Mouse (Mus musculus) liver, embryonic 15.5 days (tissue): Measurements from ENCODE around the gene Nptn. TPM values are rescaled to one million over a fixed set of nuclear protein-coding genes. Genes with fewer than 3 reads are reported as not detected.

Experiments used
- ATAC-seq: fragments of 200-750 bp; cut with Nextera tagmentation; 2 replicates; pipeline ENCODE4 v1.8.0; 2017; ENCODE audit warnings: moderate number of reproducible peaks, mild to moderate bottlenecking, moderate library complexity; ENCODE audit not compliant: insufficient read depth
- H3K27ac ChIP-seq: fragments of 300-500 bp; sonication (generic); replicated peaks from 2 replicates; pipeline ENCODE4 v1.5.1; 2015; ENCODE audit warnings: mild to moderate bottlenecking, inconsistent platforms
- H3K27me3 ChIP-seq: fragments of 300-500 bp; sonication (generic); 2 replicates; pipeline ENCODE4 v1.6.1; 2015; ENCODE audit warnings: mild to moderate bottlenecking, inconsistent platforms
- H3K36me3 ChIP-seq: fragments of 300-500 bp; sonication (generic); replicated peaks from 2 replicates; pipeline ENCODE4 v1.6.1; 2015; ENCODE audit warnings: moderate library complexity, mild to moderate bottlenecking, inconsistent platforms
- H3K4me1 ChIP-seq: fragments of 300-500 bp; sonication (generic); replicated peaks from 2 replicates; pipeline ENCODE4 v1.6.1; 2015; ENCODE audit warnings: inconsistent platforms
- H3K4me2 ChIP-seq: fragments of 300-500 bp; sonication (generic); 2 replicates; pipeline ENCODE4 v1.6.1; 2015; ENCODE audit warnings: moderate library complexity, mild to moderate bottlenecking, inconsistent platforms
- H3K4me3 ChIP-seq: fragments of 300-500 bp; sonication (generic); replicated peaks from 2 replicates; pipeline ENCODE4 v1.5.1; 2015; ENCODE audit warnings: mild to moderate bottlenecking, inconsistent platforms
- H3K9ac ChIP-seq: fragments of 300-500 bp; sonication (generic); 2 replicates; pipeline ENCODE4 v1.6.1; 2015; ENCODE audit warnings: moderate library complexity, mild to moderate bottlenecking, inconsistent platforms
- H3K9me3 ChIP-seq: fragments of 300-500 bp; sonication (generic); replicated peaks from 2 replicates; pipeline ENCODE4 v1.6.1; 2016; ENCODE audit warnings: inconsistent platforms
- WGBS: fragments of 180-500 bp; shearing (Covaris S2); methylation state at CpG from one replicate; pipeline ENCODE4 v1.1.7; 2015; ENCODE audit warnings: mixed read lengths; ENCODE audit not compliant: insufficient replicate concordance; 5-methylcytosine and 5-hydroxymethylcytosine counted together
- polyA plus RNA-seq: library from polyadenylated mRNA; unstranded; fragments of >200 nt; fragmentation: Nextera tagmentation; extraction: Ambion mirVana; gene quantifications from 2 replicates; pipeline ENCODE4 v1.2.1, GENCODE M21; 2015

Gene Nptn
- polyA plus RNA-seq, 1 experiment from 2014 or later = 87.9 TPM

GRCm38 (mm10) chr9:58669071-58669470 is 87.0 kb downstream of the Nptn start:
- H3K36me3 ChIP-seq = peaks cover 45% of the 10 kb centered on the region
- H3K27ac ChIP-seq = no peak overlapping the region
- no peak overlapping the region for H3K4me3 ChIP-seq
- H3K4me2 ChIP-seq = no peak overlapping the region
- H3K27me3 ChIP-seq = no peaks in the 10 kb centered on the region
- H3K9me3 ChIP-seq = no peaks in the 10 kb centered on the region
- H3K4me1 ChIP-seq = peaks cover 16% of the 10 kb centered on the region; the same call in 1 of the 2 replicates
- ATAC-seq = no peak
- no peak overlapping the region for H3K9ac ChIP-seq
- 66% methylated on average over 3 of the region's 3 CpGs for WGBS

- Histone ChIP-seq H3K4me2 (no peak overlapping the region), H3K9ac (no peak overlapping the region), H3K9me3 (no peaks in the 10 kb centered on the region), H3K4me1 (peaks cover 12% of the 10 kb centered on the region; the same call in 1 of the 2 replicates), H3K27me3 (no peaks in the 10 kb centered on the region), H3K4me3 (no peak overlapping the region), H3K27ac (no peak overlapping the region), H3K36me3 (peaks cover 38% of the 10 kb centered on the region)
- ATAC-seq = no peak
- 74% methylated on average over 6 of the region's 6 CpGs for WGBS
Measured at GRCm38 (mm10) chr9:58669819-58670218, 87.8 kb downstream of the Nptn start.

- ATAC-seq = no peak
- H3K4me1 ChIP-seq = peaks cover 8% of the 10 kb centered on the region; the same call in 1 of the 2 replicates
- H3K4me3 ChIP-seq = no peak overlapping the region
- H3K9me3 ChIP-seq = no peaks in the 10 kb centered on the region
- no peak overlapping the region for H3K9ac ChIP-seq
- no peak overlapping the region for H3K4me2 ChIP-seq
- no peak overlapping the region for H3K27ac ChIP-seq
- H3K36me3 ChIP-seq = peaks cover 15% of the 10 kb centered on the region; the same call in 1 of the 2 replicates
- H3K27me3 ChIP-seq = 0 out of 2 replicates have a peak, but pooled peaks cover 4% of the 10 kb centered on the region
- 70% methylated on average over 4 of the region's 4 CpGs for WGBS
Measured at GRCm38 (mm10) chr9:58672474-58672873, 90.4 kb downstream of the Nptn start.

- no peak for ATAC-seq
- Histone ChIP-seq H3K9ac (no peak overlapping the region), H3K4me2 (no peak overlapping the region), H3K36me3 (no peaks in the 10 kb centered on the region), H3K9me3 (no peaks in the 10 kb centered on the region), H3K4me3 (no peak overlapping the region), H3K27me3 (0 out of 2 replicates have a peak, but pooled peaks cover 4% of the 10 kb centered on the region), H3K27ac (no peak overlapping the region), H3K4me1 (no peaks in the 10 kb centered on the region)
- 72% methylated on average over 11 of the region's 11 CpGs for WGBS
Measured at GRCm38 (mm10) chr9:58674736-58675135, 92.7 kb downstream of the Nptn start.

- Histone ChIP-seq H3K9ac (no peak overlapping the region), H3K4me3 (no peak overlapping the region), H3K4me2 (no peak overlapping the region), H3K27me3 (0 out of 2 replicates have a peak, but pooled peaks cover 4% of the 10 kb centered on the region), H3K9me3 (no peaks in the 10 kb centered on the region), H3K4me1 (no peaks in the 10 kb centered on the region), H3K36me3 (no peaks in the 10 kb centered on the region), H3K27ac (no peak overlapping the region)
- ATAC-seq = no peak
- 62% methylated on average over 6 of the region's 6 CpGs for WGBS
Measured at GRCm38 (mm10) chr9:58675371-58675770, 93.3 kb downstream of the Nptn start.

GRCm38 (mm10) chr9:58681411-58681810 is 99.4 kb downstream of the Nptn start:
- Histone ChIP-seq H3K36me3 (no peaks in the 10 kb centered on the region), H3K9me3 (no peaks in the 10 kb centered on the region), H3K9ac (no peak overlapping the region), H3K4me3 (no peak overlapping the region), H3K27me3 (no peaks in the 10 kb centered on the region), H3K4me2 (no peak overlapping the region), H3K4me1 (no peaks in the 10 kb centered on the region), H3K27ac (no peak overlapping the region)
- no peak for ATAC-seq
- 70% methylated on average over 2 of the region's 2 CpGs for WGBS

- Histone ChIP-seq H3K27ac (no peak overlapping the region), H3K36me3 (no peaks in the 10 kb centered on the region), H3K4me3 (no peak overlapping the region), H3K4me1 (no peaks in the 10 kb centered on the region), H3K27me3 (no peaks in the 10 kb centered on the region), H3K9me3 (no peaks in the 10 kb centered on the region), H3K9ac (no peak overlapping the region), H3K4me2 (no peak overlapping the region)
- no peak for ATAC-seq
- WGBS = 72% methylated on average over 6 of the region's 6 CpGs
Measured at GRCm38 (mm10) chr9:58682106-58682505, 100.1 kb downstream of the Nptn start.

GRCm38 (mm10) chr9:58683372-58683771 is 101.3 kb downstream of the Nptn start:
- 78% methylated on average over 6 of the region's 6 CpGs for WGBS
- Histone ChIP-seq H3K9me3 (no peaks in the 10 kb centered on the region), H3K4me3 (no peak overlapping the region), H3K27me3 (no peaks in the 10 kb centered on the region), H3K4me1 (no peaks in the 10 kb centered on the region), H3K4me2 (no peak overlapping the region), H3K36me3 (no peaks in the 10 kb centered on the region), H3K9ac (no peak overlapping the region), H3K27ac (no peak overlapping the region)
- ATAC-seq = no peak

- H3K36me3 ChIP-seq = no peaks in the 10 kb centered on the region
- H3K9ac ChIP-seq = no peak overlapping the region
- no peak overlapping the region for H3K27ac ChIP-seq
- no peaks in the 10 kb centered on the region for H3K4me1 ChIP-seq
- H3K27me3 ChIP-seq = no peaks in the 10 kb centered on the region
- H3K9me3 ChIP-seq = no peaks in the 10 kb centered on the region
- H3K4me3 ChIP-seq = no peak overlapping the region
- H3K4me2 ChIP-seq = no peak overlapping the region
- 30% methylated on average over 10 of the region's 10 CpGs for WGBS
- ATAC-seq = no peak
Measured at GRCm38 (mm10) chr9:58685290-58685689, 103.2 kb downstream of the Nptn start.

GRCm38 (mm10) chr9:58688076-58688475 is 106.0 kb downstream of the Nptn start:
- Histone ChIP-seq H3K27me3 (no peaks in the 10 kb centered on the region), H3K36me3 (no peaks in the 10 kb centered on the region), H3K27ac (no peak overlapping the region), H3K9ac (no peak overlapping the region), H3K4me3 (no peak overlapping the region), H3K9me3 (no peaks in the 10 kb centered on the region), H3K4me2 (no peak overlapping the region), H3K4me1 (no peaks in the 10 kb centered on the region)
- no peak for ATAC-seq
- WGBS = 67% methylated on average over 4 of the region's 4 CpGs

- H3K4me1 ChIP-seq = no peaks in the 10 kb centered on the region
- 70% methylated on average over 4 of the region's 4 CpGs for WGBS
- no peaks in the 10 kb centered on the region for H3K36me3 ChIP-seq
- H3K27ac ChIP-seq = no peak overlapping the region
- H3K9me3 ChIP-seq = no peaks in the 10 kb centered on the region
- ATAC-seq = no peak
- no peaks in the 10 kb centered on the region for H3K27me3 ChIP-seq
- H3K4me3 ChIP-seq = no peak overlapping the region
- H3K4me2 ChIP-seq = no peak overlapping the region
- no peak overlapping the region for H3K9ac ChIP-seq
Measured at GRCm38 (mm10) chr9:58690701-58691100, 108.7 kb downstream of the Nptn start.

GRCm38 (mm10) chr9:58691471-58691870 is 109.4 kb downstream of the Nptn start:
- WGBS = 69% methylated on average over 7 of the region's 7 CpGs
- Histone ChIP-seq H3K27ac (no peak overlapping the region), H3K36me3 (no peaks in the 10 kb centered on the region), H3K4me2 (no peak overlapping the region), H3K9me3 (no peaks in the 10 kb centered on the region), H3K4me3 (no peak overlapping the region), H3K27me3 (no peaks in the 10 kb centered on the region), H3K9ac (no peak overlapping the region), H3K4me1 (no peaks in the 10 kb centered on the region)
- ATAC-seq = no peak
